Mouse (Mus musculus): ENCODE results near the gene Clca4a. TPM values are rescaled to one million over a fixed set of nuclear protein-coding genes. Genes with fewer than 3 reads are reported as not detected.

Gene Clca4a
- not detected in 2 replicates for polyA plus RNA-seq (2014; fragmentation: Nextera tagmentation; extraction: Ambion mirVana)

DNA sequence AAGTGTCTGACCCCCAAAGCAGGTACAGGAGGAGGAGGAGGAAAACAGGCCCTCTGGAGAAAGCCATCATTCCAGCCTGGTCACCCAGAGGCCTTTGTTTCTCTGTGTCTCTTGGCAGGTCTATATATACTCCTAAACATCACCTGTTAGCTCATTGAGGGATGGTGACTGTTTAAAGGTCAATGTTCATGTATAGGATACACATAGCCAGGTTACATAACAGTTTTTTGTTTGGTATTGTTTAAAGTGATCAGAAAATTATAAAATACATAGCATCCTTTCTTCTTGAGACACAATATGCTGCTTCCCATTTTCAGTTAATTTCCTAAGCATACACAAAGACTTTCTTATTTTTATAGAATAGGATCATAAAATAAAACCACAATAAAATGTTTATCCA lies at the start of gene Clca4a:
Clca4a (minus strand) TSS at position 101 of the 400 bp plus-strand sequence.
- Histone ChIP-seq H3K9me3 (ENCODE audit: control insufficient read depth, low read length) (no peaks in the 10 kb centered on the region), H3K9ac (ENCODE audit: low read length) (no peak within 1 kb of the TSS), H3K27me3 (replicated peaks; ENCODE audit: control insufficient read depth, insufficient read depth, low read length) (no peaks in the 10 kb centered on the region), H3K4me1 (replicated peaks; ENCODE audit: control insufficient read depth, insufficient read depth, low read length) (no peaks in the 10 kb centered on the region), H3K36me3 (ENCODE audit: control insufficient read depth, insufficient read depth, low read length) (no peaks in the 10 kb centered on the region), H3K4me2 (ENCODE audit: low read length) (no peak within 1 kb of the TSS), H3K4me3 (ENCODE audit: low read depth, low read length) (no peak within 1 kb of the TSS), H3K27ac (ENCODE audit: low read depth) (no peak within 1 kb of the TSS)
- DNase-seq (ENCODE audit: low spot score) (no peak), ATAC-seq (replicated peaks; ENCODE audit: low FRiP score, low TSS enrichment, low read depth) (no peak)

- H3K4me3 ChIP-seq (ENCODE audit: low read depth, low read length), result no peak overlapping the region
- H3K9me3 ChIP-seq (ENCODE audit: control insufficient read depth, low read length), result no peaks in the 10 kb centered on the region
- no peaks in the 10 kb centered on the region for H3K36me3 ChIP-seq (ENCODE audit: control insufficient read depth, insufficient read depth, low read length)
- 78% methylated on average over 3 of the region's 3 CpGs for WGBS
- H3K27me3 ChIP-seq (replicated peaks; ENCODE audit: control insufficient read depth, insufficient read depth, low read length), result no peaks in the 10 kb centered on the region
- H3K4me1 ChIP-seq (replicated peaks; ENCODE audit: control insufficient read depth, insufficient read depth, low read length), result no peaks in the 10 kb centered on the region
- ATAC-seq (replicated peaks; ENCODE audit: low FRiP score, low TSS enrichment, low read depth) (no peak), DNase-seq (ENCODE audit: low spot score) (no peak)
- no peak overlapping the region for H3K4me2 ChIP-seq (ENCODE audit: low read length)
- H3K9ac ChIP-seq (ENCODE audit: low read length), result no peak overlapping the region
- no peak overlapping the region for H3K27ac ChIP-seq (ENCODE audit: low read depth)
These were observed 43.0 kb upstream of the Clca4a start for GRCm38 (mm10) chr3:145017807-145018206.

DNA sequence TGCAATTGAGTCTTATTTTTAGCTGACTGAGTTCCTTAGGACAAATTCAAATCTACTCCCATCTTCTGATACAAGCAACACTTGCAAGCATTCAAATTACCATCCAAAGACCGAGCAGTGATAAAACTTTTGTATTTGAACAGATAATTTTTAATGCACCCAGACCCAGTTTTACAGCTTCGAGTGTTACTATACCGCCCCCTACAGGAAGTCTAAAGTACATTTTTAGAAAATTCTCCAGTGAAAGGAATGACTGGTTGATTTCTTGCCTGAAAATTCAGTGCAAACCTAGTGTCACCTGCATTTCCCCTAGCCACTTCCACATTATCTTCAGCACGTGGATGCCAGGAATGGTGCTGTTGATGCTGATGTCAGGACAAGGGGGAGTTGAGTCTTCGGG lies 29.6 kb upstream of the Clca4a start:
- 31% methylated on average over 5 of the region's 5 CpGs for WGBS
- Histone ChIP-seq H3K4me3 (ENCODE audit: low read depth, low read length) (no peak overlapping the region), H3K27me3 (replicated peaks; ENCODE audit: control insufficient read depth, insufficient read depth, low read length) (no peaks in the 10 kb centered on the region), H3K27ac (ENCODE audit: low read depth) (no peak overlapping the region), H3K4me2 (ENCODE audit: low read length) (no peak overlapping the region), H3K4me1 (replicated peaks; ENCODE audit: control insufficient read depth, insufficient read depth, low read length) (no peaks in the 10 kb centered on the region), H3K36me3 (ENCODE audit: control insufficient read depth, insufficient read depth, low read length) (no peaks in the 10 kb centered on the region), H3K9ac (ENCODE audit: low read length) (no peak overlapping the region), H3K9me3 (ENCODE audit: control insufficient read depth, low read length) (no peaks in the 10 kb centered on the region)
- no peak for DNase-seq (ENCODE audit: low spot score)
- no peak for ATAC-seq (replicated peaks; ENCODE audit: low FRiP score, low TSS enrichment, low read depth)

- DNase-seq (ENCODE audit: low spot score) (no peak), ATAC-seq (replicated peaks; ENCODE audit: low FRiP score, low TSS enrichment, low read depth) (no peak)
- Histone ChIP-seq H3K36me3 (ENCODE audit: control insufficient read depth, insufficient read depth, low read length) (no peaks in the 10 kb centered on the region), H3K4me2 (ENCODE audit: low read length) (no peak overlapping the region), H3K4me1 (replicated peaks; ENCODE audit: control insufficient read depth, insufficient read depth, low read length) (no peaks in the 10 kb centered on the region), H3K4me3 (ENCODE audit: low read depth, low read length) (no peak overlapping the region), H3K9me3 (ENCODE audit: control insufficient read depth, low read length) (no peaks in the 10 kb centered on the region), H3K27me3 (replicated peaks; ENCODE audit: control insufficient read depth, insufficient read depth, low read length) (no peaks in the 10 kb centered on the region), H3K9ac (ENCODE audit: low read length) (no peak overlapping the region), H3K27ac (ENCODE audit: low read depth) (no peak overlapping the region)
- 32% methylated on average over 1 of the region's 1 CpGs for WGBS
These were observed 26.1 kb upstream of the Clca4a start for GRCm38 (mm10) chr3:145000912-145001311.

GRCm38 (mm10) chr3:144993055-144993454 lies 18.2 kb upstream of the Clca4a start:
- Histone ChIP-seq H3K9ac (ENCODE audit: low read length) (no peak overlapping the region), H3K4me3 (ENCODE audit: low read depth, low read length) (no peak overlapping the region), H3K4me1 (replicated peaks; ENCODE audit: control insufficient read depth, insufficient read depth, low read length) (no peaks in the 10 kb centered on the region), H3K4me2 (ENCODE audit: low read length) (no peak overlapping the region), H3K9me3 (ENCODE audit: control insufficient read depth, low read length) (no peaks in the 10 kb centered on the region), H3K27me3 (replicated peaks; ENCODE audit: control insufficient read depth, insufficient read depth, low read length) (no peaks in the 10 kb centered on the region), H3K36me3 (ENCODE audit: control insufficient read depth, insufficient read depth, low read length) (no peaks in the 10 kb centered on the region), H3K27ac (ENCODE audit: low read depth) (no peak overlapping the region)
- no peak for DNase-seq (ENCODE audit: low spot score)
- 72% methylated on average over 5 of the region's 5 CpGs for WGBS
- ATAC-seq (replicated peaks; ENCODE audit: low FRiP score, low TSS enrichment, low read depth), result 0 out of 2 replicates have a peak, but pooled peaks have one; percentile 53

GRCm38 (mm10) chr3:144992618-144993017 lies 17.8 kb upstream of the Clca4a start:
- Histone ChIP-seq H3K27me3 (replicated peaks; ENCODE audit: control insufficient read depth, insufficient read depth, low read length) (no peaks in the 10 kb centered on the region), H3K4me2 (ENCODE audit: low read length) (no peak overlapping the region), H3K9me3 (ENCODE audit: control insufficient read depth, low read length) (no peaks in the 10 kb centered on the region), H3K4me3 (ENCODE audit: low read depth, low read length) (no peak overlapping the region), H3K27ac (ENCODE audit: low read depth) (no peak overlapping the region), H3K9ac (ENCODE audit: low read length) (no peak overlapping the region), H3K36me3 (ENCODE audit: control insufficient read depth, insufficient read depth, low read length) (no peaks in the 10 kb centered on the region), H3K4me1 (replicated peaks; ENCODE audit: control insufficient read depth, insufficient read depth, low read length) (no peaks in the 10 kb centered on the region)
- no peak for DNase-seq (ENCODE audit: low spot score)
- ATAC-seq (replicated peaks; ENCODE audit: low FRiP score, low TSS enrichment, low read depth), result no peak

DNA sequence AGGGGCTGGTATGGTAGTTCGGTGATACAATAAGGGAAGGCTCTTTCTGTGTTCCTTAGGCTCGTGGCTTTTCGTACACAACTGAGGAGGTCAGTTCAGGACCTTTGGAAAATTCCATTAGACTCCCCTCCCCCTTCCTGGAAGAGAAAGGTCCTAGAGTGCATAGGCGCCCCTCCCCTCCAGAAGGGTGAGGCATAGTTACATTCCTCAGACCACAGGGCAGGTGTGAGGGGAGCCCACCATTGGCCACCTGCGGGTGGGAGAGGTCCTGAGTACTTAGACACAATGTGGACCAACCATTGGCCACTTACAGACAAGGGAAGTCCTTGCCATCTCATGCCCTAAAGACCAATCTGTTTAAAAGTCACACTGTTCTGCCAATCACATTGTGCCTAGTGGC lies 11.0 kb upstream of the Clca4a start:
- H3K36me3 ChIP-seq (ENCODE audit: control insufficient read depth, insufficient read depth, low read length), result no peaks in the 10 kb centered on the region
- no peak overlapping the region for H3K9ac ChIP-seq (ENCODE audit: low read length)
- H3K27ac ChIP-seq (ENCODE audit: low read depth), result no peak overlapping the region
- WGBS, result 70% methylated on average over 5 of the region's 5 CpGs
- H3K4me1 ChIP-seq (replicated peaks; ENCODE audit: control insufficient read depth, insufficient read depth, low read length), result no peaks in the 10 kb centered on the region
- no peaks in the 10 kb centered on the region for H3K27me3 ChIP-seq (replicated peaks; ENCODE audit: control insufficient read depth, insufficient read depth, low read length)
- H3K4me3 ChIP-seq (ENCODE audit: low read depth, low read length), result no peak overlapping the region
- ATAC-seq (replicated peaks; ENCODE audit: low FRiP score, low TSS enrichment, low read depth) (no peak), DNase-seq (ENCODE audit: low spot score) (no peak)
- no peak overlapping the region for H3K4me2 ChIP-seq (ENCODE audit: low read length)
- no peaks in the 10 kb centered on the region for H3K9me3 ChIP-seq (ENCODE audit: control insufficient read depth, low read length)

DNA sequence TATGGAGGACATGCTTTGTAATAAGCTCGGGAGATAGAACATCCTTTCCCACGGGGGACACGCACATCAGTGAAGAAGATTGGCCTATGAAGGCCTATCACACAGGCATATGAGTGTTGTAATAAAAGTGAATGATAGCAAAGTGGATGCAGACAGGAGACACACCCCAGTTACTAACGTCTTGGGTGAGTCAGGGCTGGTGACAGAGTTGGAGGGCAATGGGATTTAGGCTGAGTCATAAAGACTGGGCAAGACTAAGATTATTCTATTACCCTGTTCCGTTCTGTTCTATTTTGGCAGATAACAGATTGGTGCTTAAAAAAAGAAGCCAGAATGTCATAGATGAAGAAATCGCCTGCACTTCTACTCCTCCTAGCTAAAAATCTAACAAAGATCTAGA lies 5.7 kb upstream of the Clca4a start:
- no peaks in the 10 kb centered on the region for H3K9me3 ChIP-seq (ENCODE audit: control insufficient read depth, low read length)
- H3K4me1 ChIP-seq (replicated peaks; ENCODE audit: control insufficient read depth, insufficient read depth, low read length), result no peaks in the 10 kb centered on the region
- no peak overlapping the region for H3K4me2 ChIP-seq (ENCODE audit: low read length)
- no peak overlapping the region for H3K27ac ChIP-seq (ENCODE audit: low read depth)
- no peak overlapping the region for H3K4me3 ChIP-seq (ENCODE audit: low read depth, low read length)
- no peaks in the 10 kb centered on the region for H3K36me3 ChIP-seq (ENCODE audit: control insufficient read depth, insufficient read depth, low read length)
- ATAC-seq (replicated peaks; ENCODE audit: low FRiP score, low TSS enrichment, low read depth) (no peak), DNase-seq (ENCODE audit: low spot score) (no peak)
- no peak overlapping the region for H3K9ac ChIP-seq (ENCODE audit: low read length)
- no peaks in the 10 kb centered on the region for H3K27me3 ChIP-seq (replicated peaks; ENCODE audit: control insufficient read depth, insufficient read depth, low read length)
- WGBS, result 81% methylated on average over 6 of the region's 6 CpGs

DNA sequence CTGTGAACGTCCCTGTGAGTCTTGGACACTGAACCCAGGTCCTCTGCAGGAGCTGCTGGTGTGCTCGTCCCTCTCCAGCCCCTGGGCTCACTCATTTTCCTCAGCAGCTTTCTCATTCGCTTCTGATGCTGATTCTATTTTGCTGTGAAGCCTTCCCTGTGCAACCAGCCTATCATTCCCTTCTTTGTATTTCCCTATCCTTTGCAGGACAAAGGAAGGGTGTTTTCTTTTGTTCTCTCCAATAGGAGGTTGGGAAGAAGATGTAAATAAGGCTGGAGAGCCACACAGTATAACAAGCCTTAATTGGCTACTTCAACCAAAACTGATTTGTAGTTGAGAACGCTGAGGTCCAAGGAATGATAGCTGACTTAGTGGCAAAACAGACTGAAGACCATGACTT lies 2.8 kb upstream of the Clca4a start:
- Histone ChIP-seq H3K4me3 (ENCODE audit: low read depth, low read length) (no peak overlapping the region), H3K9ac (ENCODE audit: low read length) (no peak overlapping the region), H3K4me1 (replicated peaks; ENCODE audit: control insufficient read depth, insufficient read depth, low read length) (no peaks in the 10 kb centered on the region), H3K27me3 (replicated peaks; ENCODE audit: control insufficient read depth, insufficient read depth, low read length) (no peaks in the 10 kb centered on the region), H3K4me2 (ENCODE audit: low read length) (no peak overlapping the region), H3K9me3 (ENCODE audit: control insufficient read depth, low read length) (no peaks in the 10 kb centered on the region), H3K27ac (ENCODE audit: low read depth) (no peak overlapping the region), H3K36me3 (ENCODE audit: control insufficient read depth, insufficient read depth, low read length) (no peaks in the 10 kb centered on the region)
- 48% methylated on average over 4 of the region's 4 CpGs for WGBS
- no peak for ATAC-seq (replicated peaks; ENCODE audit: low FRiP score, low TSS enrichment, low read depth)
- DNase-seq (ENCODE audit: low spot score), result no peak
